Mouse (Mus musculus): ENCODE results near the gene Syt11.
A peak's percentile ranks its signal among the peaks of the same experiment; 100 is the strongest.
"Not testable (repeated sequence)": the region's sequence is repeated elsewhere in the genome, so short reads cannot be mapped to it uniquely, and the experiment has no call there.

The Syt11 gene

DNA sequence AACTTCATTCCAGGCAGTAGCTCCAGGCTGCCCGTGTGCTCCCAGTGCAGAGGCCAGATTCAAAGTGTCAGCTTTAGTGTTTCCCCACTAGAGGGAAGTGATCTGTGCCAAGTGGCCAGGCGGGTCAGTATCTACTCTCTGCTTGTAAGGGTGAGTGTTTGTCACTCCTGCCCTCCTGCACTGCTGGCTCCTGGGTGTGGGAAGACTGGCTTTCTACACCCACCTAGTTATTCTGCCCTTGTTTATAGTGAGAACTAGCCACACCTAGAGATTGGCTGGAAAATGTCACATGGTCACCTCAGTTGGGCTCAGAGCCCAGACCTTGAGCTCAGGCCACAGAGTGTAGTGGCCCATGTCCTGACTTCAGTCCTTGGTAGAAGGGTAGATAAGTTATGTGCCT is 55.9 kb downstream of the Syt11 start:
- DNase-seq, result no peak

DNA sequence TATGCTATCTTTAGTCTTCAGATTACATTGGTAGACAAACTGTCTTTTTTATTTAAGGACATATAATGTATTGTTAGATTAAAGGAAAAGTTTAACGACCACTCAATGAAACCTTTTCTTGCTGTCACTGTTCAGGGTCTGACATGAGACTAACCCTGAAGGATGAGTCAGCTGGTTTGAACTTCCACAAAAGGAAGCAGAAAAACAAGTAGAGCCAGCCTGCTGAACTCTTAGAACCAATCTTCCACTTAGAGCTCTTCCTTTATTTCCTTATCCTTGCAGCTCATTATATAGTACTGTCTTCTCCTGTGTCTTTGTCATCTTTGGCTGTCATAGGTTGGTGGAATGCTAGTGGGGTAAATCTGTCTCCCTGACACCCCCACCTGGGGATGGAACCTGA is 57.1 kb downstream of the Syt11 start:
- no peak for DNase-seq

DNA sequence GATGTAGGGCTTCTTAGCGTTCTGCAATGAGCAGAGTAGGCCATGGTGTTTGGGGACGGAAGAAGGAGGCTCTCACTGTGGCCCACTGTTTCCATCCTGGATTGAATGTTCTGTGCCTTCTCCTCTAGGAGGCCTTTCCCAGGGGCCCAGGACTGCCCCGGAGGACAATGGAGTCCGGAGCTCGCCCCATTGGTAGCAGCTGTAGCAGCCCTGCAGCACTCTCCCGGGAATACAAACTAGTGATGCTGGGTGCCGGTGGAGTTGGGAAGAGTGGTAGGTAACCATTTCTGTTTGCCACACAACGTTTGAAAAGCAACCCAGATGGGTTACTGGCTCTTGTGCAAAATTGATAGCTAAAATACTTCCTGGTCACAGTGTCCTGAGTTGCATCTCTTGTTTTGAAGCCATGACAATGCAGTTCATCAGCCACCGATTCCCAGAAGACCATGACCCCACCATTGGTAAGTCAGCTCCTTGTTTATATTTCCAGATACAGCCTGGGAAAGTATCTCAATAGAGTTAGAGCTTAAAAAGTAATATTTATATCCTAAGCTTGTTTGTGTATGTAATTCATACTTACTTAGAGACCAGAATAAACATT is 57.7 kb downstream of the Syt11 start:
- peak; percentile 57 for DNase-seq

DNA sequence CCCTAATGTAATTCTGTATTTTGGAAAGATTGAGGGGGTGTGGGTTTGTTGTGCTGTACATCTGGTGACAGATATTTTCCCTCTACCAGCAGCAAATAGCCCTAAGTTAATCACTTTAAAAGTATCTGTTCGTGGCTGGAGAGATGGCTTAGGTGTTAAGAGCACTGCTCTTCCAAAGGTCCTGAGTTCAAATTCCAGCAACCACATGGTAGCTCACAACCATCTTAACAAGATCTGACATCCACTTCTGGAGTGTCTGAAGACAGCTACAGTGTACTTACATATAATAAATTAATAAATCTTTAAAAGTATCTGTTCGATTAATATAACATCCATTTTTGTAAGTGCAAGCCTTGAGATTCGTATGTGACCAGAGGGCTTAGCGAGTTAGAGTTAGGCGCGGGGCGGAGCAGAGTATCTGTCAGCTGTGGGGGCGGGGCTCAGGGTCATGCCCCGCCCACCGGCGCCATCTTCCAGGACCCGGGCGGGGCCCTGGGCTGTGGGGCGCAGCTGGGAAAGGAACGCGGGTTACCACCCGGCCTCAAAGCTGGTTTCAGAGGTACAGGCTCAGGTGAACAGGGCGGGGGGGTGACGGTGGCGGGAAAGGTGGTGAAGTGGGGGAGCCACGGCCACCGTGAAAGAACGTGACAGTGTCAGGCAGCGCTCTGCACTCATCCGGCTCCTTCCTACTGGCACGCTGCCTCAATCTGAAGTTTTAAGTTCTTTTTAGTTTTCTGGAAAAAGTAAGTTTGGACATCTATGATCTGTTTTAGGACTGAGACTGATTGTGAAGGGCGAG is 58.4 kb downstream of the Syt11 start, which contains the start of gene Rit1:
Rit1 (plus strand) TSS at position 440 of the 799 bp plus-strand sequence.
- DNase-seq, result peak; percentile 95

DNA sequence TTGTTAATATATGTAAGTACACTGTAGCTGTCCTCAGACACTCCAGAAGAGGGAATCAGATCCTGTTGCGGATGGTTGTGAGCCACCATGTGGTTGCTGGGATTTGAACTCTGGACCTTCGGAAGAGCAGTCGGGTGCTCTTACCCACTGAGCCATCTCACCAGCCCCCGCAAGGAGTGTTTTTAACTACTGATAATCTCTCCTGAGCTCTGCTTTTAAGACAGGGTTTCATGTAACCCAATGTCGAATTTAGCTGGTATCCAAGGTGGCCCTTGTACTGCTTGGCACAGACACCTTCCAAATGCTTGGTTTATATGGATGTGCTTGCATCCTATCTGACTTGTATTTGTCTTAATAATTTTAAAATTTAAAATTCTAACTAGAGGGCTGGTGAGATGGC is 59.2 kb downstream of the Syt11 start:
- not testable (repeated sequence) for DNase-seq

DNA sequence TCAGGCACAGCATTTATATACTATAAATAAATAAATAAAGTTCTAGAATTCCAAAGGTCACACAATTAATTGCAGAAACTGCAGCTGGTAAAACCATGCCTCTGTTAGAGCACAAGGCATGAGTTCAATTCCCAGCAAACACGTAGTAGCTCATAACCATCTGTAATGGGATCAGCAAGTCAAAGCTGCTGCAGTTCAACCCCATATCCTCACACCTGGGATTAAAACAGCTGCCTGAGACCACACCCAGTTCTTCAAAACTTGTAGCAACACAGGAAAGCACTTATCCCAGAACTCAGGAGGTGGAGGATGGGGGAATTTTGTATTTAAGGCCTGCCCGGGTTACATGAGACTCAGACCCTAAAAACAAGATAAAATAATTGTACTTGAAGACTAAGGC is 60.2 kb downstream of the Syt11 start:
- DNase-seq, result no peak

DNA sequence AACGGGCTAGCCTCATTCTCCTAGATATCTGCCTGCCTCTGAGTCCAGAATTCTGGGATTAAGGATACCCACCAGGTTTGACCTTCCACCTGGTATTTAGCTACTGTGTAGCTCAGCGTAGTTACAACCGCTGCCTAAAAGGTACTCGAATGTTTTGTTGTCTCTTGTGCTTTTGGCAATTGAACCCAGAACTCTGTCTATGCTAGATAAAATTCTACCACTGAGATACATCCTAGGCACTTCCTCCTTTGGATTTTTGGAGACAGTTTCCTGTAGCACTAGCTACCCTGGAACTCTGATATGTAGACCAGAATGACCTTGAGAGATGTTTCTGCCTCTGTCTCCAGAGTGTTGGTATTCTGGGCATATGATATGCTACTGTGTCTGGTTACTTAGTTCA is 61.3 kb downstream of the Syt11 start:
- no peak for DNase-seq

DNA sequence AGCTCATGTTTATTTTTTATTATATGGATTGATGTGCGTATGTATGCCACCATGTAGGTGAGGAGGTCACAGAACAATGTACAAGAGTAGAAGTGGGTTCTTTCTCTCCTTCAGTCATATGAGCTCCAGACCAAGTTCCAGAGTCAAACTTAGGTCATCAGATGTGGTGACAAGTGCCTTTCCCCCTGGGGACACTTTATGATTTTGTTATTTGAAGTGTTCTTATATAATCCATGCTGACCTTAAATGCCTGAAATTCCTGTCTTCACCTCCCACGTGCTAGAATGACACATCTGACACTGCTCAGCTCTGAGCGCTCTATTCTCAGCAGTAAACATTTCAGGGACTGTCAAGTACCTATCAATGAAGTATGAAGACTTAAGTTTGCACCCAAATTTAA is 73.7 kb downstream of the Syt11 start:
- no peak for DNase-seq

DNA sequence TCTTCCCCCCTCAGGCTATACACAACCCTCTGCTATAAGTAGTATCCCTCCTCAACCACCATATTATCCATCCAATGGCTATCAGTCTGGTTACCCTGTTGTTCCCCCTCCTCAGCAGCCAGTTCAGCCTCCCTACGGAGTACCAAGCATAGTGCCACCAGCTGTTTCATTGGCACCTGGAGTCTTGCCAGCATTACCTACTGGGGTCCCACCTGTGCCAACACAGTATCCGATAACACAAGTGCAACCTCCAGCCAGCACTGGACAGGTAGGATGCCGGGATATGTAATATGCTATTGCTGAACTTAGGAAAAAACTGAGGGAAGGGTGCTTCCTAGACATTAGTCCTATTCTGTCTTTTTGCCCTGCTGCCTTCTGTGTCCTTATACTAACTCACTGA is 74.7 kb downstream of the Syt11 start:
- no peak for DNase-seq

DNA sequence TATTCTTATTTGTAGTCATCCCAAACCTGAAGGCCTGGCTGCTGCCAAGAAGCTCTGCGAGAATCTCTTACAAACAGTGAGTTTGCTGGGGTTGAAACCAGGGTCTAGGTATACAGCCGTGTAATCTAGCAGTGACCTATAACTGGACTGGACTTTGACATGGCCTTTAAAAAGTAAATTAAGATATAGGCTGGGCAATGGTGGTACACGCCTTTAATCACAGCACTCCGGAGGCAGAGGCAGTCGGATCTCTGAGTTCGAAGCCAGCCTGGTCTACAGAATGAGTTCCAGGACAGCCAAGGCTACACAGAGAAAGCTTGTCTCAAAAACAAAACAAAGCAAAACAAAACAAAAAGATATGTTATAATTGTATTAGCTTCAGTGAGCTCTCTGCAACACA is 76.1 kb downstream of the Syt11 start:
- DNase-seq, result no peak

DNA sequence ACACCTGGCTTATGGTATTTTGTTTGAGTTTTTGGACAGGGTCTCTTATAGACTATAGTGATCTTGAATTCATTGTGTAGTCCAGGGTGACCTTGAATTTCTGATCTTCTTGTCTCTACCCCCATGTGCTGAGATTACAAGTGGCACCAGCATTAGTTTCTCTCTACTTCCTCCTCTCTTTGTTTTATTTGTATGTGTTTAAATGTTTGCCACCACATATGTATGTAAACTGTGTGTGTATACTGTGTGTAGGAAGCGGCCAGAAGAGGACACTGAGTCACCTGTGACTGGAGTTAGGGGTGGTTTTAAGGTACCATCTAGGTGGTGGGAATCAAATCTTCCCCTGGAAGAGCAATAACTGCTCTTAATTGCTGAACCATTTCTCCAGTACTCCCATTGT is 76.9 kb downstream of the Syt11 start:
- no peak for DNase-seq

DNA sequence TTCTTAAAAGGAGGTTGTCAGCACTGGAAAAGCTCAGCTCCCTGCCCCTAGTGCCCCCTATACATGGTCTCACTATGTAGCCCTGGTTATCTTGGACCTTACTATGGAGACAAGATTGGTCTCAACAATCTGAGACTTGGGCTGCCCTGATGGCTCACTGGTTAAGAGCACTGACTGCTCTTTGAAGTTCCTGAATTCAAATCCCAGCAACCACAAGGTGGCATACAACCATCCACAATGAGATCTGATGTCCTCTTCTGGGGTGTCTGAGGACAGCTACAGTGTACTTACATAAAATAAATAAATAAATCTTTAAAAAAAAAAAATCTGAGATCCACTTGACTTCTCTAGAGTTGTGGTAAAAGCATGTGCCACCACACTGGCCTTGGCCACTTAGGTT is 79.4 kb downstream of the Syt11 start:
- no peak for DNase-seq
